Mouse (Mus musculus) layer of hippocampus, adult 2 months (tissue): ENCODE results near the gene Pcmtd2. TPM values are rescaled to one million over a fixed set of nuclear protein-coding genes. Genes with fewer than 3 reads are reported as not detected.
"Not testable (repeated sequence)": the region's sequence is repeated elsewhere in the genome, so short reads cannot be mapped to it uniquely, and the experiment has no call there.

Experiments used
- DNase-seq, 2 experiments: peaks; one replicate each; pipeline ENCODE4 v3.0.0; 2022; ENCODE audit warnings: low spot score in 2 of 2
- H3K27ac ChIP-seq: fragments of 200-600 bp; 2 replicates; pipeline ENCODE4 v1.8.1; 2022
- H3K4me3 ChIP-seq: fragments of 200-600 bp; 2 replicates; pipeline ENCODE4 v1.8.1; 2022; ENCODE audit warnings: mild to moderate bottlenecking
- CTCF ChIP-seq: fragments of 200-600 bp; conservative IDR thresholded peaks from 2 replicates; pipeline ENCODE4 v1.8.1; 2022; ENCODE audit warnings: antibody characterized with exemption, mild to moderate bottlenecking, moderate library complexity
- long read RNA-seq, 2 experiments: library from polyadenylated mRNA; stranded (forward); transcript quantifications; one replicate each; pipeline ENCODE4 v2.0.0; 2021; ENCODE audit warnings: borderline mapping rate in 2 of 2
- total RNA-seq, 2 experiments: library from RNA; stranded (reverse); gene quantifications; 2 replicates each; pipeline ENCODE4 v1.2.3; 2021

Gene Pcmtd2
- 10 to 100 TPM; 86.2 to 87.0 TPM for total RNA-seq
- long read RNA-seq, experiment 1, transcript Pcmtd2-201 (7 exons, 3,569 nt): major isoform, 46 of 65 reads
- long read RNA-seq, experiment 1, partial matches to known transcripts: 4 of 65 reads
- long read RNA-seq, experiment 1, other reads (novel, unspliced or antisense): 14 of 65 reads
- long read RNA-seq, experiment 2, transcript Pcmtd2-201 (7 exons, 3,569 nt): major isoform, 79 of 102 reads
- long read RNA-seq, experiment 2, partial matches to known transcripts: 5 of 102 reads
- long read RNA-seq, experiment 2, other reads (novel, unspliced or antisense): 13 of 102 reads

GRCm38 (mm10) chr2:181837372-181838292 is at the start of gene Pcmtd2:
Gene Pcmtd2, plus strand, starts transcription at chr2:181837854.
- peak; percentile 91 to 92 for DNase-seq
- TF ChIP-seq CTCF: no peak
- Histone ChIP-seq H3K27ac (peak within 1 kb of the TSS; percentile 97), H3K4me3 (peak within 1 kb of the TSS; percentile 91)

- H3K4me3 ChIP-seq: no peak overlapping the region
- no peak for TF ChIP-seq CTCF
Measured at GRCm38 (mm10) chr2:181789396-181789795, 48.3 kb upstream of the Pcmtd2 start.

GRCm38 (mm10) chr2:181793186-181793585 is 44.5 kb upstream of the Pcmtd2 start:
- not testable (repeated sequence) for DNase-seq, H3K4me3 ChIP-seq

More at GRCm38 (mm10) chr2:181789396-181789795, 48.3 kb upstream of the Pcmtd2 start:
- DNase-seq: no peak
- no peak overlapping the region for H3K27ac ChIP-seq

GRCm38 (mm10) chr2:181795641-181796130 is 42.0 kb upstream of the Pcmtd2 start:
- H3K27ac ChIP-seq: no peak overlapping the region

More at GRCm38 (mm10) chr2:181793186-181793585, 44.5 kb upstream of the Pcmtd2 start:
- not testable (repeated sequence) for H3K27ac ChIP-seq

GRCm38 (mm10) chr2:181797672-181798071 is 40.0 kb upstream of the Pcmtd2 start:
- Histone ChIP-seq H3K27ac (no peak overlapping the region), H3K4me3 (no peak overlapping the region)
- TF ChIP-seq CTCF: no peak
- DNase-seq: no peak

More at GRCm38 (mm10) chr2:181795641-181796130, 42.0 kb upstream of the Pcmtd2 start:
- TF ChIP-seq CTCF: no peak
- peak in 1 of 2 experiments; percentile 29 for DNase-seq
- no peak overlapping the region for H3K4me3 ChIP-seq

- no peak for DNase-seq
- TF ChIP-seq CTCF: no peak
- H3K27ac ChIP-seq: no peak overlapping the region
- H3K4me3 ChIP-seq: no peak overlapping the region
Measured at GRCm38 (mm10) chr2:181829032-181829650, 8.5 kb upstream of the Pcmtd2 start.

GRCm38 (mm10) chr2:181832745-181833144 is 4.9 kb upstream of the Pcmtd2 start:
- no peak for TF ChIP-seq CTCF
- DNase-seq: no peak
- Histone ChIP-seq H3K27ac (no peak overlapping the region), H3K4me3 (no peak overlapping the region)

GRCm38 (mm10) chr2:181838293-181838680 is 633 bp downstream of the Pcmtd2 start:
- peak in 1 of 2 experiments; percentile 18 for DNase-seq
- Histone ChIP-seq H3K4me3 (peak overlapping the region; percentile 91), H3K27ac (peak overlapping the region; percentile 97)
- TF ChIP-seq CTCF: no peak

- Histone ChIP-seq H3K4me3 (no peak overlapping the region), H3K27ac (no peak overlapping the region)
- TF ChIP-seq CTCF: no peak
- no peak for DNase-seq
Measured at GRCm38 (mm10) chr2:181845709-181846394, 8.2 kb downstream of the Pcmtd2 start.

- no peak for TF ChIP-seq CTCF
- H3K27ac ChIP-seq: peak within 1 kb of the TSS; percentile 93
- H3K4me3 ChIP-seq: peak within 1 kb of the TSS; percentile 92
- DNase-seq: peak; percentile 93 to 97
Measured at GRCm38 (mm10) chr2:181863791-181864535, 26.3 kb downstream of the Pcmtd2 start, which contains the start of gene Polr3k. Gene Polr3k, plus strand, starts transcription at chr2:181864337.

- TF ChIP-seq CTCF: no peak
- peak overlapping the region; percentile 92 for H3K4me3 ChIP-seq
- peak overlapping the region; percentile 86 for H3K27ac ChIP-seq
- DNase-seq: no peak
Measured at GRCm38 (mm10) chr2:181864536-181864860, 26.8 kb downstream of the Pcmtd2 start.
